Mouse (Mus musculus) CH12.LX (cell line): ENCODE measurements around the gene Atp10a.

ENCODE experiments used
- CHD2 ChIP-seq: IDR thresholded peaks from 2 replicates; pipeline ENCODE4 v1.6.1; 2011; ENCODE audit warnings: low read length, improper control_type of control experiment
- CTCF ChIP-seq, 2 experiments: IDR thresholded peaks in 1 of 2; conservative IDR thresholded peaks in 1 of 2; 2 replicates each; pipeline ENCODE4 v1.5.1; 2011 to 2012; ENCODE audit warnings: low read depth in 2 of 2, low read length in 2 of 2, improper control_type of control experiment in 1 of 2, inconsistent platforms in 1 of 2, mild to moderate bottlenecking in 1 of 2, moderate library complexity in 1 of 2
- ETS1 ChIP-seq: conservative IDR thresholded peaks from 2 replicates; pipeline ENCODE4 v1.6.1; 2012; ENCODE audit warnings: low read depth, mild to moderate bottlenecking, inconsistent platforms, low read length, improper control_type of control experiment, moderate library complexity
- GABPA ChIP-seq: IDR thresholded peaks from 2 replicates; pipeline ENCODE4 v1.6.1; 2012; ENCODE audit warnings: low read depth, low read length, improper control_type of control experiment, inconsistent platforms; ENCODE audit not compliant: insufficient replicate concordance
- MAFK ChIP-seq: IDR thresholded peaks from 2 replicates; pipeline ENCODE4 v1.6.1; 2011; ENCODE audit warnings: low read length, improper control_type of control experiment; ENCODE audit not compliant: insufficient replicate concordance
- MAZ ChIP-seq: IDR thresholded peaks from 2 replicates; pipeline ENCODE4 v1.6.1; 2012; ENCODE audit warnings: low read depth, mild to moderate bottlenecking, inconsistent platforms, low read length, improper control_type of control experiment, moderate library complexity
- MXI1 ChIP-seq: IDR thresholded peaks from 2 replicates; pipeline ENCODE4 v1.6.1; 2011; ENCODE audit warnings: mild to moderate bottlenecking, low read depth, low read length, improper control_type of control experiment
- NELFE ChIP-seq: IDR thresholded peaks from 2 replicates; pipeline ENCODE4 v1.6.1; 2011; ENCODE audit warnings: low read depth, low read length, improper control_type of control experiment
- POLR2A ChIP-seq: IDR thresholded peaks from 2 replicates; pipeline ENCODE4 v1.6.1; 2011; ENCODE audit warnings: low read depth, mild to moderate bottlenecking, improper control_type of control experiment, low read length
- SIN3A ChIP-seq: IDR thresholded peaks from 2 replicates; pipeline ENCODE4 v1.6.1; 2012; ENCODE audit warnings: low read length, improper control_type of control experiment, inconsistent platforms
- SMC3 ChIP-seq: IDR thresholded peaks from 2 replicates; pipeline ENCODE4 v1.6.1; 2011; ENCODE audit warnings: low read depth, low read length, improper control_type of control experiment
- TCF12 ChIP-seq: IDR thresholded peaks from 2 replicates; pipeline ENCODE4 v1.6.1; 2014; ENCODE audit warnings: low read depth, mild to moderate bottlenecking, inconsistent platforms, low read length, improper control_type of control experiment
- UBTF ChIP-seq: IDR thresholded peaks from 2 replicates; pipeline ENCODE4 v1.6.1; 2012; ENCODE audit warnings: low read depth, mild to moderate bottlenecking, inconsistent platforms, low read length, improper control_type of control experiment, moderate library complexity
- ZKSCAN1 ChIP-seq: IDR thresholded peaks from 2 replicates; pipeline ENCODE4 v1.6.1; 2012; ENCODE audit warnings: low read depth, inconsistent platforms, low read length, improper control_type of control experiment, borderline replicate concordance

GRCm38 (mm10) chr7:58742648-58743047, 86.7 kb downstream of the Atp10a start:
- TF ChIP-seq UBTF (no peak), SMC3 (no peak), GABPA (no peak), ETS1 (no peak), CTCF (conservative IDR thresholded peaks at IDR 0.05 in 1 of 2, IDR thresholded peaks at IDR 0.05 in 1 of 2; ENCODE audit: low read depth in 2 of 2, low read length in 2 of 2) (no peak), ZKSCAN1 (no peak), MAFK (no peak), MAZ (no peak), MXI1 (no peak), NELFE (no peak), CHD2 (no peak), SIN3A (no peak), POLR2A (no peak), TCF12 (no peak)
